Mouse (Mus musculus) thymus, adult 2 months (tissue): Measurements from ENCODE around the gene Pdcd1.

Experiments used
- CTCF ChIP-seq: fragments of 200-500 bp; IDR thresholded peaks from 2 replicates; pipeline ENCODE4 v1.5.1; 2012; ENCODE audit warnings: mild to moderate bottlenecking, control low read depth, low read length, moderate library complexity, borderline replicate concordance; ENCODE audit not compliant: control insufficient read depth, poor library complexity, insufficient read depth; ENCODE audit errors: extremely low read depth
- POLR2A ChIP-seq: fragments of 200-500 bp; IDR thresholded peaks from 2 replicates; pipeline ENCODE4 v1.6.1; 2012; ENCODE audit warnings: mild to moderate bottlenecking, low read length, control low read depth, moderate library complexity; ENCODE audit not compliant: control insufficient read depth, poor library complexity, insufficient read depth; ENCODE audit errors: extremely low read depth

DNA sequence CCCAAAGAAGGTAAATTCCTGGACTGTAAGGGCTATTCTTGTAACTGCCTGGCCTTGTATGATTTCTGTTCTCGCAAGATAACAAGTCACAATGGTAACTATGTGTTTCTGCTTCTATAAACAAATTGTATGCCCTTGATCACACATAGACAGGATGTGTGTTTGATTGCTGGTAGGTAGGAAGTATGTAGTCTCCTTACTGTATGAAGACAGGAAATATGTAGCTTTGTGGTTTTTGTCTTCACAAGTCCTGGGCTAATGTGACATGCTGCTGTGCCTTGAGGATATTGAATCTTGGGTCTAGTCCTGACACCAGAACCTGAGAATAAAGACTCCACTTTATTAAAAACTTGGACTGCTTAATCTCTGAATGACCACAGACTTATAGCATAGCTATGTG is 39.4 kb upstream of the Pdcd1 start:
- TF ChIP-seq POLR2A, result no peak
- no peak for TF ChIP-seq CTCF
